Mouse (Mus musculus): ENCODE results near the gene Prdx5. TPM values are rescaled to one million over a fixed set of nuclear protein-coding genes. Genes with fewer than 3 reads are reported as not detected.
"Not testable (repeated sequence)": the region's sequence is repeated elsewhere in the genome, so short reads cannot be mapped to it uniquely, and the experiment has no call there.

The Prdx5 gene
- total RNA-seq, 2 experiments from 2014 or later = 177 to 270 TPM

GRCm38 (mm10) chr19:6911101-6912074 lies 1.5 kb upstream of the Prdx5 start:
- peak overlapping the region; percentile 91 for H3K4me3 ChIP-seq
- TF ChIP-seq CTCF (IDR thresholded peaks at IDR 0.05) = no peak
- H3K27ac ChIP-seq = no peak overlapping the region
- intact Hi-C loops (cut with DNase I) = no loop called here
- no peak for DNase-seq

- intact Hi-C loops (cut with DNase I) = not testable (repeated sequence)
- DNase-seq = peak; percentile 65
- peak overlapping the region; percentile 91 for H3K4me3 ChIP-seq
Observed at GRCm38 (mm10) chr19:6910306-6910705, 400 bp upstream of the Prdx5 start.

GRCm38 (mm10) chr19:6909021-6909420 lies 885 bp downstream of the Prdx5 start:
- TF ChIP-seq CTCF (IDR thresholded peaks at IDR 0.05) = no peak
- H3K27ac ChIP-seq = peak overlapping the region; percentile 99
- intact Hi-C loops (cut with DNase I) = loop anchor here (5.0 kb wide), 1 partner anchor 72 kb away; no protein-coding TSS in a partner anchor

More at GRCm38 (mm10) chr19:6910306-6910705, 400 bp upstream of the Prdx5 start:
- peak overlapping the region; percentile 99 for H3K27ac ChIP-seq

GRCm38 (mm10) chr19:6907811-6908540 lies 1.9 kb downstream of the Prdx5 start:
- DNase-seq = no peak
- intact Hi-C loops (cut with DNase I) = loop anchor here (5.0 kb wide), 1 partner anchor 71 kb away; no protein-coding TSS in a partner anchor
- Histone ChIP-seq H3K4me3 (peak overlapping the region; percentile 91), H3K27ac (peak overlapping the region; percentile 99; the same call in 1 of the 2 replicates)
- no peak for TF ChIP-seq CTCF (IDR thresholded peaks at IDR 0.05)

More at GRCm38 (mm10) chr19:6909021-6909420, 885 bp downstream of the Prdx5 start:
- H3K4me3 ChIP-seq = peak overlapping the region; percentile 91
- DNase-seq = no peak

GRCm38 (mm10) chr19:6907094-6907493 lies 2.8 kb downstream of the Prdx5 start:
- intact Hi-C loops (cut with DNase I) = loop anchor here (5.0 kb wide), 1 partner anchor 70 kb away; no protein-coding TSS in a partner anchor
- no peak overlapping the region for H3K27ac ChIP-seq
- no peak overlapping the region for H3K4me3 ChIP-seq
- DNase-seq = no peak
- TF ChIP-seq CTCF (IDR thresholded peaks at IDR 0.05) = no peak

GRCm38 (mm10) chr19:6906199-6906598 lies 3.7 kb downstream of the Prdx5 start:
- H3K27ac ChIP-seq = no peak overlapping the region
- DNase-seq = no peak
- intact Hi-C loops (cut with DNase I) = loop anchor here (5.0 kb wide), 1 partner anchor 69 kb away; no protein-coding TSS in a partner anchor
- no peak overlapping the region for H3K4me3 ChIP-seq
- no peak for TF ChIP-seq CTCF (IDR thresholded peaks at IDR 0.05)

- intact Hi-C loops (cut with DNase I) = loop anchor here (5.0 kb wide), 1 partner anchor 68 kb away; no protein-coding TSS in a partner anchor
- Histone ChIP-seq H3K4me3 (no peak overlapping the region), H3K27ac (no peak overlapping the region)
- TF ChIP-seq CTCF (IDR thresholded peaks at IDR 0.05) = no peak
- DNase-seq = no peak
Observed at GRCm38 (mm10) chr19:6905498-6906159, 4.3 kb downstream of the Prdx5 start.

- no peak overlapping the region for H3K27ac ChIP-seq
- no peak for TF ChIP-seq CTCF (IDR thresholded peaks at IDR 0.05)
- intact Hi-C loops (cut with DNase I) = loop anchor here (5.0 kb wide), 1 partner anchor 68 kb away; no protein-coding TSS in a partner anchor
- H3K4me3 ChIP-seq = no peak overlapping the region
- DNase-seq = no peak
Observed at GRCm38 (mm10) chr19:6904846-6905245, 5.1 kb downstream of the Prdx5 start.

GRCm38 (mm10) chr19:6903031-6903430 lies 6.9 kb downstream of the Prdx5 start:
- no peak overlapping the region for H3K27ac ChIP-seq
- no peak for TF ChIP-seq CTCF (IDR thresholded peaks at IDR 0.05)
- no peak for DNase-seq
- H3K4me3 ChIP-seq = no peak overlapping the region
- intact Hi-C loops (cut with DNase I) = no loop called here

- no peak for DNase-seq
- TF ChIP-seq CTCF (IDR thresholded peaks at IDR 0.05) = no peak
- Histone ChIP-seq H3K27ac (no peak overlapping the region), H3K4me3 (no peak overlapping the region)
- intact Hi-C loops (cut with DNase I) = no loop called here
Observed at GRCm38 (mm10) chr19:6899641-6900040, 10.3 kb downstream of the Prdx5 start.

- DNase-seq; H3K27ac ChIP-seq; intact Hi-C loops (cut with DNase I): not testable (repeated sequence)
- H3K4me3 ChIP-seq = peak overlapping the region; percentile 26
Observed at GRCm38 (mm10) chr19:6895608-6896305, 14.1 kb downstream of the Prdx5 start.

All from gastrocnemius, adult 2 months (tissue).